Mouse (Mus musculus): Measurements from ENCODE around the gene Cd300lb. TPM values are rescaled to one million over a fixed set of nuclear protein-coding genes. Genes with fewer than 3 reads are reported as not detected.

The Cd300lb gene
- polyA plus RNA-seq, 1 experiment from 2014 or later: 1.7 TPM

DNA sequence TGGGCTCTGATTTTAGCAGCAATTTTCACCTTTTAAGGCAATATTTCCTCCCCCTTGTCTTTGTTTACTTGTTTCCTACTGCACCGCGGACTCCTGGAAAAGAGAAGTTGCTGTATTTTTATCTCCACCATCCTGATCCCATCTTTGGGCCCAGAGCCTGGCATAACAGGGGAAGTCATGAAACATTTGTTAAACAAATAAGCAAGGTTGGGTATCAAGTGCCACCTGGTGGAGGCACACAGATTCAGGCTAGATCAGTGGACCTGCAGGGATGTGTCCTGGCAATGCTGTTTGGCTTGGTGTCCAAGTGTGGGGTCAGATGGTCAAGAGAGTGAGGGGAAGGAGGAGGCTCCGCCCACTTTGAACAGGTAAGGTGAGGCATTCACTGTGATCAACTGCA, 57.0 kb downstream of the Cd300lb start:
- WGBS (ENCODE audit: insufficient replicate concordance): 38% methylated on average over 3 of the region's 3 CpGs
- Histone ChIP-seq H3K4me2 (no peak overlapping the region), H3K36me3 (ENCODE audit: control insufficient read depth, insufficient read depth, low read length) (no peaks in the 10 kb centered on the region), H3K27ac (ENCODE audit: low read depth, low read length) (no peak overlapping the region), H3K9ac (ENCODE audit: low read depth, low read length) (no peak overlapping the region), H3K4me1 (ENCODE audit: control insufficient read depth, insufficient read depth, low read length) (peaks cover 22% of the 10 kb centered on the region), H3K27me3 (ENCODE audit: control insufficient read depth, insufficient read depth, low read length) (no peaks in the 10 kb centered on the region), H3K9me3 (replicated peaks; ENCODE audit: control insufficient read depth, low read length) (no peaks in the 10 kb centered on the region), H3K4me3 (ENCODE audit: low read depth, low read length) (no peak overlapping the region)
- ATAC-seq (replicated peaks; ENCODE audit: insufficient number of reproducible peaks, low FRiP score, low TSS enrichment): no peak

DNA sequence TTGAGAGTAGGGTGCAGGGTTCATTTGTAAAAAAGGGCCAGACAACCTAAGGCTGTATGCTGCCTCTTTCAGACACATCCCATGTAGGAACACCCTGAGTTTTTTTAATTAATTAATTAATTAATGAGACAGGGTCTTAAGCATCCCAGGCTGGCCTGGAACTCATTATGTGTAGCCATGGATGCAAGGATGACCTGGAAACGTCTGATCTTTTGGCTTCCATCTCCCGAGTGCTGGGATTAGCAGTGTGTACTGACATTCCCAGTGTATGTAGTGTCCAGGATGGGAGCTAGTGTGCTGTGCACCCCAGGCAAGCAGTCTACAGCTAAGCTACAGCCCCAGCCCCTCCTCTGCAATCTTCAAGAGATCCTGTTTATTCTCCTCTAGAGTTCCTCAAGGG, 57.6 kb downstream of the Cd300lb start:
- Histone ChIP-seq H3K36me3 (ENCODE audit: control insufficient read depth, insufficient read depth, low read length) (no peaks in the 10 kb centered on the region), H3K9me3 (replicated peaks; ENCODE audit: control insufficient read depth, low read length) (no peaks in the 10 kb centered on the region), H3K4me2 (no peak overlapping the region), H3K27me3 (ENCODE audit: control insufficient read depth, insufficient read depth, low read length) (no peaks in the 10 kb centered on the region), H3K9ac (ENCODE audit: low read depth, low read length) (no peak overlapping the region), H3K4me1 (ENCODE audit: control insufficient read depth, insufficient read depth, low read length) (peaks cover 22% of the 10 kb centered on the region), H3K4me3 (ENCODE audit: low read depth, low read length) (no peak overlapping the region), H3K27ac (ENCODE audit: low read depth, low read length) (no peak overlapping the region)
- no peak for ATAC-seq (replicated peaks; ENCODE audit: insufficient number of reproducible peaks, low FRiP score, low TSS enrichment)
- 42% methylated on average over 2 of the region's 2 CpGs for WGBS (ENCODE audit: insufficient replicate concordance)

DNA sequence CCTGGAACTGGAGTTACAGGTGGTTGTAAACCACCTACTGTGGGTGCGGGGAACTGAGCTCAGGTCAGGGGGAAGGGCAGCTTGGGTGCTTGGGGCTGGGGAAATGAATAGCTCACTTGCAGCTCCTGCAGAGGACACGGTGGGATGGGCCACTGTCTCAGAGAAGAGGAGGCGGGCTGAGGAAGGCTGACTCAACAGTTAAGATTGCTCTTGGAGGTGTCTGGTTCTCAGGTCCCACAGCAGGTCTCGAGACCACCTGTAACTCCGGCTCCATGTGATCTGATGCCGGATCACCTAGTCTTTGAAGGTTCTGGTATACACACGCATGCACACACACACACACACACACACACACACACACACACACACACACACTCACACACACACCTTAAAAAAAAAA, 58.0 kb downstream of the Cd300lb start:
- H3K4me3 ChIP-seq (ENCODE audit: low read depth, low read length): no peak overlapping the region
- 45% methylated on average over 7 of the region's 7 CpGs for WGBS (ENCODE audit: insufficient replicate concordance)
- H3K4me1 ChIP-seq (ENCODE audit: control insufficient read depth, insufficient read depth, low read length): peaks cover 22% of the 10 kb centered on the region
- H3K9ac ChIP-seq (ENCODE audit: low read depth, low read length): no peak overlapping the region
- no peaks in the 10 kb centered on the region for H3K27me3 ChIP-seq (ENCODE audit: control insufficient read depth, insufficient read depth, low read length)
- H3K27ac ChIP-seq (ENCODE audit: low read depth, low read length): no peak overlapping the region
- H3K4me2 ChIP-seq: no peak overlapping the region
- no peak for ATAC-seq (replicated peaks; ENCODE audit: insufficient number of reproducible peaks, low FRiP score, low TSS enrichment)
- no peaks in the 10 kb centered on the region for H3K36me3 ChIP-seq (ENCODE audit: control insufficient read depth, insufficient read depth, low read length)
- no peaks in the 10 kb centered on the region for H3K9me3 ChIP-seq (replicated peaks; ENCODE audit: control insufficient read depth, low read length)

DNA sequence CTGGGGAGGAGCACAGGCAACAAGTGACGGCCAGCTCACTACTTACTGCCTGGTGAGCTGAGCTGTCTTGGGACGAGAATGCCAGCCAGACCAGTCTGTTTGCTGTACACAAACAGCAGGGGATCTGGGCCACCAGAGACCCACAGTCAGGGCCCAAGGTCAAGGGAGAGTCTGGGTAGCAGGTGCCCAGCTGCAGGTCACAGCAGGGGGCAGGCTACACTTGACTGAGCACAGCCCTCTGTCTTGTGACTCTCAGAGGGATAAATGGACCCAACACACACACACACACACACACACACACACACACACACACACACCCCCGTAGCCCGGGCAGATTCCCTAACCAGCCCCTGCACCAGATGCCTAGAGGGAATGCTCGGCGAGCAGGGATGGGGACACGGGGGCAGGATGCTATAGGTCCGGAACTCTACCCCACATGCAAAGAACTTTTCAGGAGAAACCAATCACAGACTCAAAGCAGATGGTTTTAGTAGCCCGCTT, 58.8 kb downstream of the Cd300lb start:
- ATAC-seq (replicated peaks; ENCODE audit: insufficient number of reproducible peaks, low FRiP score, low TSS enrichment): no peak
- H3K9me3 ChIP-seq (replicated peaks; ENCODE audit: control insufficient read depth, low read length): no peaks in the 10 kb centered on the region
- H3K27ac ChIP-seq (ENCODE audit: low read depth, low read length): no peak overlapping the region
- WGBS (ENCODE audit: insufficient replicate concordance): 15% methylated on average over 9 of the region's 9 CpGs
- no peaks in the 10 kb centered on the region for H3K27me3 ChIP-seq (ENCODE audit: control insufficient read depth, insufficient read depth, low read length)
- no peak overlapping the region for H3K4me2 ChIP-seq
- H3K36me3 ChIP-seq (ENCODE audit: control insufficient read depth, insufficient read depth, low read length): peaks cover 1% of the 10 kb centered on the region; the same call in 1 of the 2 replicates
- no peak overlapping the region for H3K4me3 ChIP-seq (ENCODE audit: low read depth, low read length)
- H3K9ac ChIP-seq (ENCODE audit: low read depth, low read length): no peak overlapping the region
- H3K4me1 ChIP-seq (ENCODE audit: control insufficient read depth, insufficient read depth, low read length): peaks cover 22% of the 10 kb centered on the region

DNA sequence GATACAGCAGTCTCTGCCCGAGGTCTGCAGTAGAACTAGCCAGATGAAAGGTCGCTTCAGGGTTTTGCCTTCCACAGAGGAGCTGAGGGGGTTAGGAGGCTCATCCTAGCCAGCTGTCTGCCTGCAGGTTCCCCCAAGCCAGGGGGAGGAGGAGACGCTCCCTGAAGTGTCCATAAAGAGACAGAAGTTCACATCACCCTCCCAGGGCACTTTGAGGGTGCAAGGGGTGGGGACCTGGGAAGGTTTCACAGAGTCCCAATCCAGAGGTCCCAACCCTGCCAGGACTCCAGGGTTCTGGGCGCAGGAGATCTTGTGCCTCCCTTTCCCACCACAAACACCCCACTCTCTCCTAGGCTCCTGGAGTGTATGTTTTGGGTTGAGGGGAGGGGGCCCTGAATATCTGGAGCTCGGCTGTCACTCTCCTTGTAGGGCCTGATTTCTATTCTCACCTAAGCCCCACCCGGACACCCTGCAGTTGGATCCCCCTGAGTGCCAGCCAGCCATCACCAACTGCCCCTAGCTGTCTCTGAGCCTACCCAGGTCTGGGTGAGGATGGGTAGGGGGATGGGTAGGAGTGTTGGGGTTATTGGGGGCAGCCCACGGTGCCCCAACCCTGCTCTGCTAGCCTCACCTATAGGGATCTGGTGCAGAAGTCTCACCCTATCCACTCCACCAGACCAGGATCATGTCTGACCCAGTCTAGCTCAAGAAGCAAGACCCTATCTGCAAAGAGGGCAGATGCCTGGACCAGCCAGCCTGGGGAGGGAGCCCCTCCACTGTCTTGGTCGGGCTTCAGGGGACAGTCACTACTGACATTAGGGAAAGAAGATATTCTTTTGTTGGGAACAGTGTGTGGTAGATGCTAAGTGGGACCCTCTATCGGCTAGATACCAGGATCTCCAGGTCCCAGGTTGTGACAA, 59.7 kb downstream of the Cd300lb start:
- 41% methylated on average over 9 of the region's 9 CpGs for WGBS (ENCODE audit: insufficient replicate concordance)
- Histone ChIP-seq H3K27me3 (ENCODE audit: control insufficient read depth, insufficient read depth, low read length) (no peaks in the 10 kb centered on the region), H3K9ac (ENCODE audit: low read depth, low read length) (no peak overlapping the region), H3K4me1 (ENCODE audit: control insufficient read depth, insufficient read depth, low read length) (peaks cover 22% of the 10 kb centered on the region), H3K9me3 (replicated peaks; ENCODE audit: control insufficient read depth, low read length) (no peaks in the 10 kb centered on the region), H3K4me2 (no peak overlapping the region), H3K36me3 (ENCODE audit: control insufficient read depth, insufficient read depth, low read length) (peaks cover 3% of the 10 kb centered on the region; the same call in 1 of the 2 replicates), H3K27ac (ENCODE audit: low read depth, low read length) (no peak overlapping the region), H3K4me3 (ENCODE audit: low read depth, low read length) (no peak overlapping the region)
- no peak for ATAC-seq (replicated peaks; ENCODE audit: insufficient number of reproducible peaks, low FRiP score, low TSS enrichment)

DNA sequence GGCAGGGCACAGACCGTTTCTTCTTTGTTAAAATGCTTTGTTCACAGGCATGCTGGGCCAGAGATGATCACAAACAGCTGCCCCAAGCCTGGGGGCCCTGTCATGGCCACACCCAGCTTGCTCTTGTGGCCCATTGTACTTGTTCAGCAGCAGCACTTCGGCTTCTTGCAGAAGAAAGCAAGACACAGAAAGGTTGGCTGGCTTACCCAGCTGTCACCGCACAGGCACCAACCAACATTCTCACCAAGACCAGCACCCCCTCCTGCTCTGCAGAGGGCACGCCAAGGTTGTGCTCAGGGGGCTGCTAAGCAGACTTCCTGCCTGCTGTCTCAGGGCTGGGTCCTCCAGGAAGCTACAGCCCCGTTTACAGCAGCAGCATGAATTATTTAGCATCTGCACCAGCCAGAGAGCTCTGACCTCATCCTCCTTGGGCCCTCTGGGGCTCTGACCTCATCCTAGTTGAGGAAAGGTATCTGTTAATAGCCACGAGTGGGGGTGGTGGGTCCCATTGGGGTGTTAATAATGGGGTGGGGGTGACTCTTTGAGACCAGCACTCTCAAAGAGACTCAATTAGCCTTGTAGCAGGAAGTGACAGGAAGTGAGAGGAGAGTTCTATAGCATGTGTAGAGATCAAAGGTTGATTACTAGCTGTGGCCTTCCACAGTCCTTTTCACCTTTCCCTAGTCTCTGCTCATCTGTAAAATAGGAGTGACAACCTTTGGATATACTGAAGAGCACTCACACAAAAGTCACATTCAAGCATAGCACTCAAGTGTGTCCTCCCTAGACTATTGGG, 61.0 kb downstream of the Cd300lb start:
- H3K9me3 ChIP-seq (replicated peaks; ENCODE audit: control insufficient read depth, low read length): no peaks in the 10 kb centered on the region
- H3K36me3 ChIP-seq (ENCODE audit: control insufficient read depth, insufficient read depth, low read length): peaks cover 7% of the 10 kb centered on the region; the same call in 1 of the 2 replicates
- peak overlapping the region; percentile 23 for H3K27ac ChIP-seq (ENCODE audit: low read depth, low read length)
- peaks cover 22% of the 10 kb centered on the region for H3K4me1 ChIP-seq (ENCODE audit: control insufficient read depth, insufficient read depth, low read length)
- H3K4me3 ChIP-seq (ENCODE audit: low read depth, low read length): no peak overlapping the region
- no peaks in the 10 kb centered on the region for H3K27me3 ChIP-seq (ENCODE audit: control insufficient read depth, insufficient read depth, low read length)
- no peak for ATAC-seq (replicated peaks; ENCODE audit: insufficient number of reproducible peaks, low FRiP score, low TSS enrichment)
- H3K4me2 ChIP-seq: no peak overlapping the region
- WGBS (ENCODE audit: insufficient replicate concordance): 20% methylated on average over 6 of the region's 6 CpGs
- H3K9ac ChIP-seq (ENCODE audit: low read depth, low read length): no peak overlapping the region; the same call in 1 of the 2 replicates

Other genes with a start within 250 kb of the Cd300lb start
- 0.20 and 0.50 TPM in 2 replicates for gene Dnaic2, start 207.0 kb downstream of the Cd300lb start, polyA plus RNA-seq (2014; fragmentation: Nextera tagmentation; extraction: Ambion mirVana)
- 0.13 TPM in 1 of 2 replicates, not detected in the other for gene Kif19a, start 169.0 kb downstream of the Cd300lb start, polyA plus RNA-seq (2014; fragmentation: Nextera tagmentation; extraction: Ambion mirVana)
- gene Btbd17, start 138.4 kb downstream of the Cd300lb start, polyA plus RNA-seq (2014; fragmentation: Nextera tagmentation; extraction: Ambion mirVana): 0.09 TPM in 1 of 2 replicates, not detected in the other
- 0.27 TPM in 1 of 2 replicates, not detected in the other for gene Gpr142, start 135.5 kb downstream of the Cd300lb start, polyA plus RNA-seq (2014; fragmentation: Nextera tagmentation; extraction: Ambion mirVana)
- 21.8 and 23.0 TPM in 2 replicates for gene Gprc5c, start 83.2 kb downstream of the Cd300lb start, polyA plus RNA-seq (2014; fragmentation: Nextera tagmentation; extraction: Ambion mirVana)
- gene Cd300a, start 44.3 kb downstream of the Cd300lb start, polyA plus RNA-seq (2014; fragmentation: Nextera tagmentation; extraction: Ambion mirVana): 0.84 and 1.4 TPM in 2 replicates
- gene Cd300c, start 34.8 kb upstream of the Cd300lb start, polyA plus RNA-seq (2014; fragmentation: Nextera tagmentation; extraction: Ambion mirVana): not detected in 2 replicates
- not detected in 2 replicates for gene Cd300ld, start 55.5 kb upstream of the Cd300lb start, polyA plus RNA-seq (2014; fragmentation: Nextera tagmentation; extraction: Ambion mirVana)
- 0.93 and 0.96 TPM in 2 replicates for gene Cd300c2, start 67.5 kb upstream of the Cd300lb start, polyA plus RNA-seq (2014; fragmentation: Nextera tagmentation; extraction: Ambion mirVana)
- gene Cd300ld2, start 81.8 kb upstream of the Cd300lb start, polyA plus RNA-seq (2014; fragmentation: Nextera tagmentation; extraction: Ambion mirVana): not detected in 2 replicates
- gene Cd300ld4, start 92.6 kb upstream of the Cd300lb start, polyA plus RNA-seq (2014; fragmentation: Nextera tagmentation; extraction: Ambion mirVana): not detected in 2 replicates
- gene Cd300ld5, start 103.4 kb upstream of the Cd300lb start, polyA plus RNA-seq (2014; fragmentation: Nextera tagmentation; extraction: Ambion mirVana): not detected in 2 replicates
- gene Cd300ld3, start 114.0 kb upstream of the Cd300lb start, polyA plus RNA-seq (2014; fragmentation: Nextera tagmentation; extraction: Ambion mirVana): not detected in 2 replicates
- not detected in 2 replicates for gene Cd300e, start 127.8 kb upstream of the Cd300lb start, polyA plus RNA-seq (2014; fragmentation: Nextera tagmentation; extraction: Ambion mirVana)
- 1.3 and 2.9 TPM in 2 replicates for gene Rab37, start 157.0 kb upstream of the Cd300lb start, polyA plus RNA-seq (2014; fragmentation: Nextera tagmentation; extraction: Ambion mirVana)
- gene Cd300lf, start 199.6 kb upstream of the Cd300lb start, polyA plus RNA-seq (2014; fragmentation: Nextera tagmentation; extraction: Ambion mirVana): 0.19 and 0.20 TPM in 2 replicates
- 26.4 and 31.1 TPM in 2 replicates for gene Slc9a3r1, start 229.0 kb upstream of the Cd300lb start, polyA plus RNA-seq (2014; fragmentation: Nextera tagmentation; extraction: Ambion mirVana)